Mouse (Mus musculus): ENCODE data around the gene Socs4.

The Socs4 gene

GRCm38 (mm10) chr14:47276637-47277393 is at the start of gene Socs4, which contains the start of gene Wdhd1:
TSS of gene Socs4 (plus strand) at chr14:47276931.
TSS of gene Wdhd1 (minus strand) at chr14:47276857.
- no peaks in the 10 kb centered on the region for H3K9me3 ChIP-seq (ENCODE audit: low read length)
- H3K4me3 ChIP-seq (replicated peaks; ENCODE audit: low read length) = peak within 1 kb of the TSS; percentile 96
- no peaks in the 10 kb centered on the region for H3K27me3 ChIP-seq (ENCODE audit: insufficient read depth, low read length)
- H3K36me3 ChIP-seq (ENCODE audit: insufficient read depth, low read length) = peaks cover 37% of the 10 kb centered on the region
- TF ChIP-seq CTCF (conservative IDR thresholded peaks at IDR 0.05; ENCODE audit: low read length) (no peak), POU5F1 (IDR thresholded peaks at IDR 0.05; ENCODE audit: borderline replicate concordance, low read length) (no peak), NANOG (IDR thresholded peaks at IDR 0.05; ENCODE audit: borderline replicate concordance, low read length) (no peak)
- H3K4me1 ChIP-seq (replicated peaks; ENCODE audit: low read depth, low read length) = peaks cover 12% of the 10 kb centered on the region

GRCm38 (mm10) chr14:47229796-47230376 is 46.8 kb upstream of the Socs4 start:
- Histone ChIP-seq H3K4me1 (replicated peaks; ENCODE audit: low read depth, low read length) (peaks cover 15% of the 10 kb centered on the region), H3K4me3 (replicated peaks; ENCODE audit: low read length) (no peak overlapping the region), H3K9me3 (ENCODE audit: low read length) (no peaks in the 10 kb centered on the region), H3K27me3 (ENCODE audit: insufficient read depth, low read length) (no peaks in the 10 kb centered on the region), H3K36me3 (ENCODE audit: insufficient read depth, low read length) (no peaks in the 10 kb centered on the region)
- TF ChIP-seq NANOG (IDR thresholded peaks at IDR 0.05; ENCODE audit: borderline replicate concordance, low read length) (no peak), CTCF (conservative IDR thresholded peaks at IDR 0.05; ENCODE audit: low read length) (no peak), POU5F1 (IDR thresholded peaks at IDR 0.05; ENCODE audit: borderline replicate concordance, low read length) (no peak)

- Histone ChIP-seq H3K4me3 (replicated peaks; ENCODE audit: low read length) (no peak overlapping the region), H3K36me3 (ENCODE audit: insufficient read depth, low read length) (no peaks in the 10 kb centered on the region), H3K9me3 (ENCODE audit: low read length) (no peaks in the 10 kb centered on the region), H3K27me3 (ENCODE audit: insufficient read depth, low read length) (no peaks in the 10 kb centered on the region), H3K4me1 (replicated peaks; ENCODE audit: low read depth, low read length) (peaks cover 10% of the 10 kb centered on the region)
- TF ChIP-seq CTCF (conservative IDR thresholded peaks at IDR 0.05; ENCODE audit: low read length) = no peak
- no peak for TF ChIP-seq POU5F1 (IDR thresholded peaks at IDR 0.05; ENCODE audit: borderline replicate concordance, low read length)
- TF ChIP-seq NANOG (IDR thresholded peaks at IDR 0.05; ENCODE audit: borderline replicate concordance, low read length) = no peak
Observed at GRCm38 (mm10) chr14:47233602-47234001, 43.1 kb upstream of the Socs4 start.

GRCm38 (mm10) chr14:47234032-47234431 is 42.7 kb upstream of the Socs4 start:
- Histone ChIP-seq H3K4me3 (replicated peaks; ENCODE audit: low read length) (no peak overlapping the region), H3K27me3 (ENCODE audit: insufficient read depth, low read length) (no peaks in the 10 kb centered on the region), H3K36me3 (ENCODE audit: insufficient read depth, low read length) (no peaks in the 10 kb centered on the region), H3K4me1 (replicated peaks; ENCODE audit: low read depth, low read length) (peaks cover 10% of the 10 kb centered on the region), H3K9me3 (ENCODE audit: low read length) (no peaks in the 10 kb centered on the region)
- TF ChIP-seq NANOG (IDR thresholded peaks at IDR 0.05; ENCODE audit: borderline replicate concordance, low read length) (no peak), POU5F1 (IDR thresholded peaks at IDR 0.05; ENCODE audit: borderline replicate concordance, low read length) (no peak), CTCF (conservative IDR thresholded peaks at IDR 0.05; ENCODE audit: low read length) (no peak)

GRCm38 (mm10) chr14:47234526-47235250 is 42.0 kb upstream of the Socs4 start:
- no peak overlapping the region for H3K4me3 ChIP-seq (replicated peaks; ENCODE audit: low read length)

GRCm38 (mm10) chr14:47236491-47236890 is 40.2 kb upstream of the Socs4 start:
- Histone ChIP-seq H3K9me3 (ENCODE audit: low read length) (no peaks in the 10 kb centered on the region), H3K4me3 (replicated peaks; ENCODE audit: low read length) (no peak overlapping the region), H3K36me3 (ENCODE audit: insufficient read depth, low read length) (peaks cover 11% of the 10 kb centered on the region), H3K4me1 (replicated peaks; ENCODE audit: low read depth, low read length) (no peaks in the 10 kb centered on the region), H3K27me3 (ENCODE audit: insufficient read depth, low read length) (no peaks in the 10 kb centered on the region)
- TF ChIP-seq NANOG (IDR thresholded peaks at IDR 0.05; ENCODE audit: borderline replicate concordance, low read length) (no peak), POU5F1 (IDR thresholded peaks at IDR 0.05; ENCODE audit: borderline replicate concordance, low read length) (no peak), CTCF (conservative IDR thresholded peaks at IDR 0.05; ENCODE audit: low read length) (no peak)

More at GRCm38 (mm10) chr14:47234526-47235250, 42.0 kb upstream of the Socs4 start:
- Histone ChIP-seq H3K36me3 (ENCODE audit: insufficient read depth, low read length) (no peaks in the 10 kb centered on the region), H3K27me3 (ENCODE audit: insufficient read depth, low read length) (no peaks in the 10 kb centered on the region), H3K4me1 (replicated peaks; ENCODE audit: low read depth, low read length) (0 out of 2 replicates have a peak, but pooled peaks cover 6% of the 10 kb centered on the region), H3K9me3 (ENCODE audit: low read length) (no peaks in the 10 kb centered on the region)
- TF ChIP-seq NANOG (IDR thresholded peaks at IDR 0.05; ENCODE audit: borderline replicate concordance, low read length) = no peak
- no peak for TF ChIP-seq CTCF (conservative IDR thresholded peaks at IDR 0.05; ENCODE audit: low read length)
- no peak for TF ChIP-seq POU5F1 (IDR thresholded peaks at IDR 0.05; ENCODE audit: borderline replicate concordance, low read length)

- Histone ChIP-seq H3K36me3 (ENCODE audit: insufficient read depth, low read length) (peaks cover 17% of the 10 kb centered on the region), H3K4me1 (replicated peaks; ENCODE audit: low read depth, low read length) (no peaks in the 10 kb centered on the region), H3K4me3 (replicated peaks; ENCODE audit: low read length) (no peak overlapping the region), H3K9me3 (ENCODE audit: low read length) (no peaks in the 10 kb centered on the region), H3K27me3 (ENCODE audit: insufficient read depth, low read length) (no peaks in the 10 kb centered on the region)
- no peak for TF ChIP-seq CTCF (conservative IDR thresholded peaks at IDR 0.05; ENCODE audit: low read length)
- TF ChIP-seq POU5F1 (IDR thresholded peaks at IDR 0.05; ENCODE audit: borderline replicate concordance, low read length) = no peak
- no peak for TF ChIP-seq NANOG (IDR thresholded peaks at IDR 0.05; ENCODE audit: borderline replicate concordance, low read length)
Observed at GRCm38 (mm10) chr14:47237286-47237685, 39.4 kb upstream of the Socs4 start.

- Histone ChIP-seq H3K36me3 (ENCODE audit: insufficient read depth, low read length) (peaks cover 46% of the 10 kb centered on the region), H3K4me1 (replicated peaks; ENCODE audit: low read depth, low read length) (no peaks in the 10 kb centered on the region), H3K9me3 (ENCODE audit: low read length) (no peaks in the 10 kb centered on the region), H3K27me3 (ENCODE audit: insufficient read depth, low read length) (no peaks in the 10 kb centered on the region), H3K4me3 (replicated peaks; ENCODE audit: low read length) (no peak overlapping the region)
- TF ChIP-seq CTCF (conservative IDR thresholded peaks at IDR 0.05; ENCODE audit: low read length) (no peak), POU5F1 (IDR thresholded peaks at IDR 0.05; ENCODE audit: borderline replicate concordance, low read length) (no peak), NANOG (IDR thresholded peaks at IDR 0.05; ENCODE audit: borderline replicate concordance, low read length) (no peak)
Observed at GRCm38 (mm10) chr14:47240600-47240999, 36.1 kb upstream of the Socs4 start.
